Mouse (Mus musculus): Measurements from ENCODE around the gene Hcn2. TPM values are rescaled to one million over a fixed set of nuclear protein-coding genes. Genes with fewer than 3 reads are reported as not detected.

Hcn2 gene
- polyA plus RNA-seq, 1 experiment from 2014 or later: 0.05 TPM

DNA sequence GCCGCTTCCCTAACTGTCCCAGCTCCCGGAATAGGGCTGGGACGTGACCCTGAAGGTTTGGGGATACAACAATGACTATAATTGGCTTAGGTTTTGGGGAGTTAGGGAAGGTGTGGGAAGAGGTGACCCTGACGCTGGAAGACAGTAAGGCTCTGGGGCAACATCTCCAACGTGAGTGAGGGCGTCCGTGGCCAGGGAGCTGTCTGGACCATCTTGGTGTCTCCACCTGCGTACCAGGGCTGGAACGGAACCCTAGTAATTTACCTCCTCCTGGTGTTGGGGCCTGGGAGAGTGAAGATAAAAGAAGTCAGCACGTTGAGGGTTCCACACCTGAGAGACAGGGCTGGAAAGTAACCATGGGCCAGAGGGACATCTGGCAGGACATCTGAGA lies 11.5 kb upstream of the Hcn2 start:
- Histone ChIP-seq H3K36me3 (peaks cover 40% of the 10 kb centered on the region), H3K9me3 (replicated peaks) (no peaks in the 10 kb centered on the region), H3K27me3 (ENCODE audit: low read depth, poor library complexity, severe bottlenecking) (no peaks in the 10 kb centered on the region), H3K27ac (replicated peaks) (peak overlapping the region; percentile 98), H3K4me3 (peak overlapping the region; percentile 89), H3K4me1 (peaks cover 64% of the 10 kb centered on the region)
- DNase-seq (ENCODE audit: low spot score): no peak
- WGBS: 5% methylated on average over 10 of the region's 10 CpGs

DNA sequence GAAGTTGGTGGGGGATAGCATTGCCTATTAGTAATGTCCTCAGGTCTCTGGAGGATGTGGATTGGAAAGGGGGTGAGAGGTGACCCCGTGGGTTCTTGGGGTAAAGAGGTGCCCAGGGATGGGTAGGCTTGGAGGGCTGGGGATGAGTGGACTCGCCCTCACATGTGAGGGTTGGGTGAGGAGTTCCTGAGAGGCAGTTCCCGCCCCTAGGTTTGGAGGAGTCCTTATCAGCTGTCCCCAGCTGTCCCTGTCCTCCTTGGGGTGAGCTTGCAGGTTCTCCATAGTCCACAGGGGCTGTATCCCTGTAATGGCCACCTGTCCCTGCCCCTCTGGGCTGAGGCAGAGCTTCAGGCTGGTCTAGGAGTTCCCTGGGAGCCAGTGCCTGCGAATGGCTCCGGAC lies 10.5 kb upstream of the Hcn2 start:
- Histone ChIP-seq H3K27ac (replicated peaks) (peak overlapping the region; percentile 46), H3K4me3 (peak overlapping the region; percentile 89), H3K4me1 (peaks cover 60% of the 10 kb centered on the region), H3K36me3 (peaks cover 50% of the 10 kb centered on the region), H3K9me3 (replicated peaks) (no peaks in the 10 kb centered on the region), H3K27me3 (ENCODE audit: low read depth, poor library complexity, severe bottlenecking) (no peaks in the 10 kb centered on the region)
- no peak for DNase-seq (ENCODE audit: low spot score)
- 83% methylated on average over 5 of the region's 5 CpGs for WGBS

DNA sequence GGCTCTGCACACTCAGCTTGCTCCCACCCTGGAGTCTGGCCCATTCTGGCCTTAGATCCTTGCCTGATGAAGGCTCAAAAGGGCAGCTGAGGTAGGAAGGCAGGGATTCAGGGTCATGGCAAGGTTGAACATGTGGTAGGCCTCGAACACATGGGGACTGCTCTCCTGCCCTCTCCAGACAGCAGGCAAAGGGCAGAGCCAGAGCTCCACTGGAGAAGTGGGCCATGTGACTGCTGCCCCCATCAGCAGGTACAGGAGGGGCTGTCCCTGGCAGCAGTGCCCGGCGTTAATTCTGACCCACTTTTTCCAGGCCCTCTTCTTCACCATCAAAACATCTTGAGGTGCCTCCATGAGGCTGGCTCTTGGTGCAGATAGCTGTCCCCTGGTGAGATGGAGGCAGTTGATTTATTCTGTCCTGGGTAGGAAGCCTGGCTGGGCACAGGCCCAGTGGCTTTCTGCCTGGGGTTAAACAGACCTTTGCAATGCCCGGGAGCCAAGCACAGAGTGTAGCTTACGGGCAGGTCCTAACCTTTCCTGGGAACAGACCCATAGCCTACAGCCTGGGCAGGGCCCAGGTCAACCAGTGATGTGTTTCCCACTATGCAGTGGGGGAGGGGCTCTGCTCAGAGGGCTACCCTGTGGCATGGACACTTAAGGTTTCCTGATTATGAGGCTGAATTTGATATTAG lies 9.9 kb upstream of the Hcn2 start:
- Histone ChIP-seq H3K27ac (replicated peaks) (peak overlapping the region; percentile 46; the same call in 1 of the 2 replicates), H3K9me3 (replicated peaks) (no peaks in the 10 kb centered on the region), H3K4me1 (peaks cover 54% of the 10 kb centered on the region), H3K36me3 (peaks cover 56% of the 10 kb centered on the region), H3K4me3 (peak overlapping the region; percentile 89), H3K27me3 (ENCODE audit: low read depth, poor library complexity, severe bottlenecking) (no peaks in the 10 kb centered on the region)
- WGBS: 93% methylated on average over 5 of the region's 5 CpGs
- no peak for DNase-seq (ENCODE audit: low spot score)

DNA sequence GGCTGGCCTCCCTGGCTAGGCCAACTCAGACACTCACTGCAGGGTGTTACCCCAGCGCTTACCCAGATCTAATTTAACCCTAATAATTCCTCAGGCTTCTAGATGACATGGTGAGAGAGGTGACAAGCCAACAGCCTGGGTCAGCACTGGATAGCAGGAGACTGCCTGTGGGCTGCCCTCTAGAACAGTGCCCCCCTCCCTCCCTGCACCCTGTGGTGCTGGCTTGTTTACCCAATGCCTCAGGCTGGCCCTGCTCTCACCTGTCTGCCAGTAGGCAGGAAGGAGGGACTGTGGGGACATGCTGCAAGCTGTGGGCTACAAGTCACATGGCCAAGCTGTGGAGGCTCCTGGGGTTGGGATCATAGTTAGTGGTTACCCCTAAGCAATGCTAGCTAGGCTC lies 9.3 kb upstream of the Hcn2 start:
- H3K27ac ChIP-seq (replicated peaks): no peak overlapping the region
- no peak overlapping the region for H3K4me3 ChIP-seq
- H3K36me3 ChIP-seq: peaks cover 62% of the 10 kb centered on the region
- peaks cover 52% of the 10 kb centered on the region for H3K4me1 ChIP-seq
- no peaks in the 10 kb centered on the region for H3K9me3 ChIP-seq (replicated peaks)
- no peak for DNase-seq (ENCODE audit: low spot score)
- H3K27me3 ChIP-seq (ENCODE audit: low read depth, poor library complexity, severe bottlenecking): no peaks in the 10 kb centered on the region
- WGBS: 83% methylated on average over 1 of the region's 1 CpGs

DNA sequence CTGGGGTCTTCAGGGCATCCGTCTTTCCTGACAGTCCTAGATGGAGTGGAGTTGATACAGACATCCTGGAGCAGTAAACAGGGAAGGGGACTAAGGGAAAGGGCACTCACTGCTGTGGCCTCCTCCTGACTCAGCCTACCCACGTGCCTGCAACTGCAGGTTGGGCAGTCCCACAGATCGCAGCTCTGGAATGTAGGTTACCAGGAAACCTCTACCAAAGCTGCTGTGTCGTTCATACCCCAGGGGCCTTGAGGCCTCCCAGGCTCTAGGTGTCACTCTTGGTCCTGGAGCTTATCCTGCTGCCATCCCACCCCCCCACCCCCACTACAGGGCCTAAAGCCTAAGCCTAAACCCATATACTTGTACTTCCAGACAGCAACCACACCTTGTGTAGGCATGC lies 8.7 kb upstream of the Hcn2 start:
- Histone ChIP-seq H3K27ac (replicated peaks) (no peak overlapping the region), H3K4me3 (no peak overlapping the region)
- WGBS: 66% methylated on average over 4 of the region's 4 CpGs

DNA sequence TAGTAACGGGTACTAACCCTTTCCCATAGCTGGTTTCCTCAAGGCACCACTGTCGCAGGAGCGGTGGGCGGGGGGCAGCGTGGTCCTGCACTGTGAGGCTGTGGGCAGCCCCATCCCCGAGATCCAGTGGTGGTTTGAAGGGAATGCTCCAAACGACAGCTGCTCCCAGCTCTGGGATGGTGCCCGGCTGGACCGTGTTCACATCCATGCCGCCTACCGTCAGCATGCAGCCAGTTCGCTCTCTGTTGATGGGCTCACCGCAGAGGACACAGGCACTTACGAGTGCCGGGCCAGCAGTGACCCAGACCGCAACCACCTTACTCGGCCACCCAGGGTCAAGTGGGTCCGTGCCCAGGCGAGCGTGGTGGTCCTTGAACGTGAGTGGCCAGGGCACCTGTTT lies 7.8 kb upstream of the Hcn2 start:
- Histone ChIP-seq H3K27me3 (ENCODE audit: low read depth, poor library complexity, severe bottlenecking) (no peaks in the 10 kb centered on the region), H3K9me3 (replicated peaks) (no peaks in the 10 kb centered on the region), H3K4me1 (peaks cover 53% of the 10 kb centered on the region), H3K36me3 (peaks cover 72% of the 10 kb centered on the region), H3K27ac (replicated peaks) (no peak overlapping the region), H3K4me3 (no peak overlapping the region)
- no peak for DNase-seq (ENCODE audit: low spot score)
- 96% methylated on average over 21 of the region's 21 CpGs for WGBS

More for the DNA sequence above, 8.7 kb upstream of the Hcn2 start:
- H3K36me3 ChIP-seq: peaks cover 68% of the 10 kb centered on the region
- no peak for DNase-seq (ENCODE audit: low spot score)
- no peaks in the 10 kb centered on the region for H3K27me3 ChIP-seq (ENCODE audit: low read depth, poor library complexity, severe bottlenecking)
- peaks cover 54% of the 10 kb centered on the region for H3K4me1 ChIP-seq
- H3K9me3 ChIP-seq (replicated peaks): no peaks in the 10 kb centered on the region

DNA sequence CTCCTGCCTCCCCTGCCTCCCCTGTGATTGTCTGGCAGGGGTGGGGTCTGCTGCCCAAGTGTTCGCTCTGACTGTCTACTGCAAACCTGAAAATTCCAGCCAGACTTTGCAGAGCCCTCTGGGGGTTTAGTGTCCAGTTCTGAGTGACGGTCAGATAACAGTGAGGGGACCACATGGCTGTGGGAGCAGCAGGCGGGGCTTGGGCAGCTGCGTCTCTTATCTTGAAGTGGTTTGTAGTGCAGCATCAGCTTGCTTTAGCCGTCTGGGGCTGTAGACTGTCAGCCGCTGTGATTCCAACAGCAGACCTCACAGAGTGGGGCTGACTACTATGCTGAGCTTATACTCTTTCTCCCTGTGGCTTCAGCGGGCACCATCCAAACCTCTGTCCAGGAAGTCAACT lies 7.1 kb upstream of the Hcn2 start:
- Histone ChIP-seq H3K4me1 (peaks cover 50% of the 10 kb centered on the region), H3K9me3 (replicated peaks) (no peaks in the 10 kb centered on the region), H3K4me3 (no peak overlapping the region), H3K36me3 (peaks cover 72% of the 10 kb centered on the region), H3K27me3 (ENCODE audit: low read depth, poor library complexity, severe bottlenecking) (peaks cover 6% of the 10 kb centered on the region; the same call in 1 of the 2 replicates), H3K27ac (replicated peaks) (no peak overlapping the region)
- 84% methylated on average over 7 of the region's 7 CpGs for WGBS
- DNase-seq (ENCODE audit: low spot score): no peak

DNA sequence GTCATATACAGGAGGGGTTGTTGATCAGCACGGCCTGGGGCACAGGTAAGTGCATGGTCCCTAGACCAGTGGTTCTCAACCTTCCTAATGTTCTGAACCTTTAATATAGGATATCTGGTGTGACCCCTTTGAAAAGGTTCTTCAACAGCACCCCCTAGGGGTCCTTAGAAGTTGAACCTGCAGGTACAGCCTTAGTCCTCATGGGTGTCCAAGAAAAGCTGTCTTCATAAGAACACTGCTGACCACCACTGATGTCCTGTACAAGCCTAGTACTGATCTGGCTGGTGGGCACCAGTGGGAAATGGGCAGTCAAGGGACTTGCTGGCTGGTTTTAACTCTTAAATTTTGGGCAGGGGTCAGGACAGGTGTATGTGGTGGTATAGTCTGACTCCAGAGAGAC lies 4.4 kb upstream of the Hcn2 start:
- Histone ChIP-seq H3K4me1 (peaks cover 37% of the 10 kb centered on the region), H3K4me3 (no peak overlapping the region), H3K9me3 (replicated peaks) (no peaks in the 10 kb centered on the region), H3K27me3 (ENCODE audit: low read depth, poor library complexity, severe bottlenecking) (peaks cover 33% of the 10 kb centered on the region), H3K27ac (replicated peaks) (no peak overlapping the region), H3K36me3 (peaks cover 61% of the 10 kb centered on the region)
- DNase-seq (ENCODE audit: low spot score): no peak
- 76% methylated on average over 1 of the region's 1 CpGs for WGBS

DNA sequence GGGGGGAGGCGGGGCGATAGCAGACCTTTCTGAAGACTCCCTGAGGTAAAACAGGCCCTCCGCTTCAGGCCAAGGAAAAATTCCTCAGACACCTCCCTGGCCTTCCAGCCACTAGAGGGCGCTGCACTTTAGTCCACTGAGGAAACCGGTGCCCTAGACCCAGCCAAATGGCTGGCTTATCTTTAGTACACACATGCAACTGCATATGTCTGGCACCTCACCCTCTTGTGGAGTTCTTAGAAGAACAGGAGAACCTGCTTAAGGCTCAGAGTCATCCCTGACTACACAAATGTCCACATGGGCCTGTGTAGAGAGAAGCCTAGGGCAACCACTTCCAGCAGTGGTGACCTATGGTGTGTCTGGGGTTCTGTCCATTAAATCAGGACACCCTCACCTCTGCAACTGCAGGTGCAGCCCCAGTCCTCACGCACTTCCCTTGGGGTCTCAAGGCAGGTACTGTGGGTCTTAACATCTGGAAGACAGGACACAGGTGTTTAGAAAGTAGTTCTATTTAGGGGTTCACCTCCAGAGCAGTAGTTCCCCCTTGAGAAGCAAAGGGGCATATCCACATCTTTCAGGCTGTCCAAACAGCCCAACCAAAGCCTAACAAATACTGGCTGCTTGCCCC lies 3.8 kb upstream of the Hcn2 start:
- WGBS: 18% methylated on average over 4 of the region's 6 CpGs
- Histone ChIP-seq H3K27me3 (ENCODE audit: low read depth, poor library complexity, severe bottlenecking) (peaks cover 39% of the 10 kb centered on the region), H3K9me3 (replicated peaks) (no peaks in the 10 kb centered on the region), H3K27ac (replicated peaks) (no peak overlapping the region), H3K4me3 (no peak overlapping the region), H3K4me1 (peaks cover 37% of the 10 kb centered on the region), H3K36me3 (peaks cover 55% of the 10 kb centered on the region)
- peak; percentile 82 for DNase-seq (ENCODE audit: low spot score)

DNA sequence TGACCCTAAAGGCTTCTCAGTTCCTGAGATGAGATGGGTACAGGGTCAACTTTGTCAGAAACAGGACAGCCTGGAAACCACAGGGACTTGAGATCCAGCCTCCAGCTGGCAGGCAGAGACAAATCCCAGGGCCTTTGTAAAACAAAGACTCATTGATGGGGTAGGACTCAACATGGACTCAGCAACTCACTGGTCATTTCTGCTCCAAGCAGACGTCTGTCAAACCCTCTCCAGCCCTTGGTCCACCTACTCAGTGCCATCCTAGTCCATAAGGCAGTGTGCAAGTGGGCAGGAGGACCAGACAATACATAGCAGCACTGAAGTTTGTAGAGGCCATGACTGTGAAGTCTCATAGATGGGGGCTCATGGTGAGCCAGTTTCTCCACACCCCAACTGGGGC lies 3.3 kb upstream of the Hcn2 start:
- WGBS: 53% methylated on average over 1 of the region's 1 CpGs
- Histone ChIP-seq H3K9me3 (replicated peaks) (no peaks in the 10 kb centered on the region), H3K27me3 (ENCODE audit: low read depth, poor library complexity, severe bottlenecking) (peaks cover 45% of the 10 kb centered on the region), H3K27ac (replicated peaks) (no peak overlapping the region), H3K4me1 (peaks cover 37% of the 10 kb centered on the region), H3K4me3 (no peak overlapping the region), H3K36me3 (peaks cover 49% of the 10 kb centered on the region)
- DNase-seq (ENCODE audit: low spot score): no peak

DNA sequence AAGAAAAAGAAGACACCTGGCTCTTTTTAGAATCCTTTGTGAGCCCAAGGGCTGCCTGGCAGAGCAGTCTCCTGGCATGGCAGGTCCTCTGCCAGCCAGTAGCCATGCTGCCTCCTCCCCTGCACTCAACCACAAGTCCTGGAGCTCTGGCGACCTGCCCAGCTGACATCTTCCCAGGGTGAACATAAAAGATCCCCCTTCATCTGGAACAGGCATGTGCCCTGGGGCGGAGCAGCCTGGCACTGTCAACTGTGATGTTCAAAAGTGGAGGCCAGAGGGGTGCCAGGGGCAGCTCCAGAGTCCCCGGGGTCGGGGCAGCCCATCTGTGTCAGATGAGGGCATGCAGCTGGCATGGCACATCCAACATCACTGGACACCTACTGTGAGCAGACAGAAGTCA lies 1.4 kb upstream of the Hcn2 start:
- peaks cover 63% of the 10 kb centered on the region for H3K27me3 ChIP-seq (ENCODE audit: low read depth, poor library complexity, severe bottlenecking)

DNA sequence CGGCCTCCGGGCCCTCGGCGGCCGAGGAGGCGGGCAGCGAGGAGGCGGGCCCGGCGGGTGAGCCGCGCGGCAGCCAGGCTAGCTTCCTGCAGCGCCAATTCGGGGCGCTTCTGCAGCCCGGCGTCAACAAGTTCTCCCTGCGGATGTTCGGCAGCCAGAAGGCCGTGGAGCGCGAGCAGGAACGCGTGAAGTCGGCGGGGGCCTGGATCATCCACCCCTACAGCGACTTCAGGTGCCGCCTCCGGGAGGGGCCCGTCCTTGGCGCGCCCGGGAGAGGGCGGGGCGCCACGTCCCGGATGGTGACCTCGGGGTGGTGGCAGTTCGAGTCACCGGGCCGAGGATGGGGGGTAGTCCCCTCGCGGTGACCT lies 538 bp downstream of the Hcn2 start:
- no peak for DNase-seq (ENCODE audit: low spot score)
- H3K27ac ChIP-seq (replicated peaks): peak overlapping the region; percentile 46; the same call in 1 of the 2 replicates
- H3K4me1 ChIP-seq: peaks cover 29% of the 10 kb centered on the region
- H3K27me3 ChIP-seq (ENCODE audit: low read depth, poor library complexity, severe bottlenecking): peaks cover 68% of the 10 kb centered on the region
- no peaks in the 10 kb centered on the region for H3K9me3 ChIP-seq (replicated peaks)
- peak overlapping the region; percentile 72 for H3K4me3 ChIP-seq
- under 1% methylated on average over 44 of the region's 44 CpGs for WGBS
- peaks cover 11% of the 10 kb centered on the region for H3K36me3 ChIP-seq

More for the DNA sequence above, 1.4 kb upstream of the Hcn2 start:
- Histone ChIP-seq H3K4me3 (no peak overlapping the region), H3K36me3 (peaks cover 31% of the 10 kb centered on the region), H3K27ac (replicated peaks) (no peak overlapping the region), H3K9me3 (replicated peaks) (no peaks in the 10 kb centered on the region), H3K4me1 (peaks cover 27% of the 10 kb centered on the region)
- WGBS: 72% methylated on average over 4 of the region's 4 CpGs
- no peak for DNase-seq (ENCODE audit: low spot score)

DNA sequence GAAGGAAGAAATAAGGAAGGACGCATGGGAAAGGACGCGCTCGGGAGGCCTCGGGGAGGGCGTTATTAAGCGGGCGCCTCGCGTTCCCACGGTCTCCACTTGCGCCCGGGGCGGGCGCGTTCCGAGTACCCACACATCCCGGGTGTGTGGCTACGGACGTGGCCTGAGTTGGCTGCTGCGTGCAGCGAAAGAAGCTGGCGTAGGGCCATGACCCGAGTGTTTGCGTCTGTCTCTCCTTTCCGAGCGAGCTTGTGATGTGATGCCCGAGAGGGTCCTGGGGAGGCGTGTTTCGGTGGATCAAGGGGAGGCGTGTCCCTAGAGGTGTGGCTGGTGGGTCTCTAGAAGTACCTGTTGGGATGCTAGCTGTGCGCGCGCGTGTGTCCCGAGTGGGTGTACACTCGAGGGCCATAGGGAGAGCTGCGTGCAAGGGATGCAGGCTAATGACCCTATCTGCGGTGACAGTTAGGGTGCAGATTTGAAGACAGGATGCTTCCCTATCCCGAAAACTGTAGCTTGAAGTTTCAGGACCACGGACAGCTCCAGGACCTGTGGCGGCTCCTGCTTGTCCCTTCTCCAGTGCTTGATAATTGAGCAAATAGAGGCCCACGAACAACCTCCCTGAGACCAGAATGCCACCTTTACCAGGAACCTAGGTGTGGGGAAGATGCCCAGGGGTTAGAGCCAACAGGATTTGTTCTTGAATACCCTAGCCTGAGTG lies 1.4 kb downstream of the Hcn2 start:
- Histone ChIP-seq H3K9me3 (replicated peaks) (no peaks in the 10 kb centered on the region), H3K27me3 (ENCODE audit: low read depth, poor library complexity, severe bottlenecking) (peaks cover 68% of the 10 kb centered on the region), H3K4me3 (peak overlapping the region; percentile 72), H3K36me3 (peaks cover 3% of the 10 kb centered on the region), H3K27ac (replicated peaks) (no peak overlapping the region), H3K4me1 (peaks cover 26% of the 10 kb centered on the region)
- 6% methylated on average over 43 of the region's 43 CpGs for WGBS
- peak; percentile 74 for DNase-seq (ENCODE audit: low spot score)
